Mouse (Mus musculus): ENCODE results near the gene Olfr559. TPM values are rescaled to one million over a fixed set of nuclear protein-coding genes. Genes with fewer than 3 reads are reported as not detected.

Gene Olfr559
- total RNA-seq (2014; rRNA removed) (not detected in 2 replicates), polyA plus RNA-seq (2012; rRNA removed) (not detected in 2 replicates)

DNA sequence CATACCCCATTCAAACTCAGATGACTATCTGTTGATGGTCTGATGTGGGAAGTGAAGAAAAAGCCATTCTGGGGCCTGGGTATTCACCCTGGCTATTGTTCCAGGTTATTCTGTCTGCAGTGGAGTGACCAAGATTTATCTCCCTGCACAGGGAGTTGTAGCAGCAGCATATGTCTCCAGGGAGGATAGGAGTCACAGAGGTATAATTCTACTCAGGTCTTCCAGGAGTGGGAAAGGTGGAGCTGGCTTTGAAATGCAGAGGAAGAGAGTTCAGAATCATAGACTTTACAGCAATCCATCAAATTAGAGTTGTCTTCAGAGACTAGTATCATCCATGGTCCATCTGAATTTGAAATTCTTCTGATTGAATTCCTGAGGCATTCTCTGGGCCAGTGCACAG is at the start of gene Olfr559:
Gene Olfr559 (minus strand): TSS at position 101 of the 400 bp plus-strand sequence.
- H3K36me3 ChIP-seq (ENCODE audit: control insufficient read depth, insufficient read depth, low read length): no peaks in the 10 kb centered on the region
- H3K4me3 ChIP-seq (ENCODE audit: insufficient read depth, low read depth, low read length): no peak within 1 kb of the TSS
- H3K79me2 ChIP-seq (ENCODE audit: control insufficient read depth, insufficient read depth, low read length): no peaks in the 10 kb centered on the region
- H3K27ac ChIP-seq (replicated peaks; ENCODE audit: insufficient read depth, low read depth, low read length): no peak within 1 kb of the TSS
- no peak within 1 kb of the TSS for H3K9ac ChIP-seq (ENCODE audit: low read depth, low read length)
- H3K27me3 ChIP-seq (ENCODE audit: control insufficient read depth, insufficient read depth, low read length): no peaks in the 10 kb centered on the region
- TF ChIP-seq CTCF (IDR thresholded peaks at IDR 0.05; ENCODE audit: low read depth, low read length) (no peak), POLR2A (IDR thresholded peaks at IDR 0.05; ENCODE audit: extremely low read depth, insufficient read depth, low read length) (no peak)
- no peak for DNase-seq (ENCODE audit: extremely low read depth, low read depth, low spot score)
- no peaks in the 10 kb centered on the region for H3K4me1 ChIP-seq (ENCODE audit: control insufficient read depth, insufficient read depth, low read length)

DNA sequence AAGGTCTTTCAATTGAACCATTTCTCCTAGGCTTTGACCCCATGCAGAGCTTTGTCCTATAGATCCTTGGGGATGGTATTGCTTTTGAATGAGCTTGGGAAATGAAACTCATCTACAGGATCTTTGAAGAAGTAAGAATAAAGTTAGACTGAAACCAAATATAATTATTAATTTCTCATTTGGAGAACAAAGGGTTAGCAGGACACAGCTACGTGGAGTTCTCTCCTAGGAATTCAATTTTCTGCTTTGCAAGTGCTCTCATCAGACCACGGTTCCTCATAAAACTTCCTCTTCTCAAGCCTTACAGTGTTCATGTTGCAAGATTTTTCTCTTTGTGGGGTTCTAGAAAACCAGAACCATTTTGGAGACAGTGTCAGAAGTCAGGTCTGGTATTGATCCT is 43.6 kb upstream of the Olfr559 start, which contains the start of gene Olfr561:
Gene Olfr561 (plus strand): TSS at position 301 of the 400 bp plus-strand sequence.
- 77% methylated on average over 2 of the region's 2 CpGs for WGBS
- H3K4me1 ChIP-seq (ENCODE audit: control insufficient read depth, insufficient read depth, low read length): no peaks in the 10 kb centered on the region
- no peak within 1 kb of the TSS for H3K4me3 ChIP-seq (ENCODE audit: insufficient read depth, low read depth, low read length)
- no peaks in the 10 kb centered on the region for H3K36me3 ChIP-seq (ENCODE audit: control insufficient read depth, insufficient read depth, low read length)
- H3K27me3 ChIP-seq (ENCODE audit: control insufficient read depth, insufficient read depth, low read length): no peaks in the 10 kb centered on the region
- no peaks in the 10 kb centered on the region for H3K79me2 ChIP-seq (ENCODE audit: control insufficient read depth, insufficient read depth, low read length)
- peak; percentile 5 for DNase-seq (ENCODE audit: extremely low read depth, low read depth, low spot score)
- H3K27ac ChIP-seq (replicated peaks; ENCODE audit: insufficient read depth, low read depth, low read length): no peak within 1 kb of the TSS
- no peak within 1 kb of the TSS for H3K9ac ChIP-seq (ENCODE audit: low read depth, low read length)
- TF ChIP-seq POLR2A (IDR thresholded peaks at IDR 0.05; ENCODE audit: extremely low read depth, insufficient read depth, low read length) (no peak), CTCF (IDR thresholded peaks at IDR 0.05; ENCODE audit: low read depth, low read length) (no peak)

- DNase-seq (ENCODE audit: extremely low read depth, low read depth, low spot score): no peak
- 84% methylated on average over 4 of the region's 4 CpGs for WGBS
- Histone ChIP-seq H3K9ac (ENCODE audit: low read depth, low read length) (no peak within 1 kb of the TSS), H3K27me3 (ENCODE audit: control insufficient read depth, insufficient read depth, low read length) (no peaks in the 10 kb centered on the region), H3K27ac (replicated peaks; ENCODE audit: insufficient read depth, low read depth, low read length) (no peak within 1 kb of the TSS), H3K4me1 (ENCODE audit: control insufficient read depth, insufficient read depth, low read length) (no peaks in the 10 kb centered on the region), H3K79me2 (ENCODE audit: control insufficient read depth, insufficient read depth, low read length) (no peaks in the 10 kb centered on the region), H3K36me3 (ENCODE audit: control insufficient read depth, insufficient read depth, low read length) (no peaks in the 10 kb centered on the region), H3K4me3 (ENCODE audit: insufficient read depth, low read depth, low read length) (no peak within 1 kb of the TSS)
- TF ChIP-seq POLR2A (IDR thresholded peaks at IDR 0.05; ENCODE audit: extremely low read depth, insufficient read depth, low read length) (no peak), CTCF (IDR thresholded peaks at IDR 0.05; ENCODE audit: low read depth, low read length) (no peak)
These were observed 32.0 kb upstream of the Olfr559 start, which contains the start of the genes Olfr560 and Olfr78 for GRCm38 (mm10) chr7:102759266-102759665. Gene Olfr560 (minus strand): TSS chr7:102759366. Gene Olfr78 (minus strand): TSS chr7:102759471.

- H3K27me3 ChIP-seq (ENCODE audit: control insufficient read depth, insufficient read depth, low read length): no peaks in the 10 kb centered on the region
- DNase-seq (ENCODE audit: extremely low read depth, low read depth, low spot score): no peak
- 6% methylated on average over 1 of the region's 1 CpGs for WGBS
- H3K4me1 ChIP-seq (ENCODE audit: control insufficient read depth, insufficient read depth, low read length): no peaks in the 10 kb centered on the region
- H3K27ac ChIP-seq (replicated peaks; ENCODE audit: insufficient read depth, low read depth, low read length): no peak overlapping the region
- TF ChIP-seq CTCF (IDR thresholded peaks at IDR 0.05; ENCODE audit: low read depth, low read length): no peak
- TF ChIP-seq POLR2A (IDR thresholded peaks at IDR 0.05; ENCODE audit: extremely low read depth, insufficient read depth, low read length): no peak
- no peak overlapping the region for H3K9ac ChIP-seq (ENCODE audit: low read depth, low read length)
- no peak overlapping the region for H3K4me3 ChIP-seq (ENCODE audit: insufficient read depth, low read depth, low read length)
- H3K79me2 ChIP-seq (ENCODE audit: control insufficient read depth, insufficient read depth, low read length): no peaks in the 10 kb centered on the region
- H3K36me3 ChIP-seq (ENCODE audit: control insufficient read depth, insufficient read depth, low read length): no peaks in the 10 kb centered on the region
These were observed 24.8 kb upstream of the Olfr559 start for GRCm38 (mm10) chr7:102752086-102752485.

- WGBS: 49% methylated on average over 2 of the region's 2 CpGs
- H3K4me1 ChIP-seq (ENCODE audit: control insufficient read depth, insufficient read depth, low read length): no peaks in the 10 kb centered on the region
- no peak overlapping the region for H3K9ac ChIP-seq (ENCODE audit: low read depth, low read length)
- H3K27me3 ChIP-seq (ENCODE audit: control insufficient read depth, insufficient read depth, low read length): no peaks in the 10 kb centered on the region
- TF ChIP-seq CTCF (IDR thresholded peaks at IDR 0.05; ENCODE audit: low read depth, low read length) (no peak), POLR2A (IDR thresholded peaks at IDR 0.05; ENCODE audit: extremely low read depth, insufficient read depth, low read length) (no peak)
- H3K4me3 ChIP-seq (ENCODE audit: insufficient read depth, low read depth, low read length): no peak overlapping the region
- no peaks in the 10 kb centered on the region for H3K79me2 ChIP-seq (ENCODE audit: control insufficient read depth, insufficient read depth, low read length)
- H3K36me3 ChIP-seq (ENCODE audit: control insufficient read depth, insufficient read depth, low read length): no peaks in the 10 kb centered on the region
- DNase-seq (ENCODE audit: extremely low read depth, low read depth, low spot score): no peak
- H3K27ac ChIP-seq (replicated peaks; ENCODE audit: insufficient read depth, low read depth, low read length): no peak overlapping the region
These were observed 10.4 kb upstream of the Olfr559 start for GRCm38 (mm10) chr7:102737705-102738104.

- no peak for DNase-seq (ENCODE audit: extremely low read depth, low read depth, low spot score)
- H3K4me1 ChIP-seq (ENCODE audit: control insufficient read depth, insufficient read depth, low read length): no peaks in the 10 kb centered on the region
- H3K79me2 ChIP-seq (ENCODE audit: control insufficient read depth, insufficient read depth, low read length): no peaks in the 10 kb centered on the region
- no peak overlapping the region for H3K9ac ChIP-seq (ENCODE audit: low read depth, low read length)
- no peaks in the 10 kb centered on the region for H3K27me3 ChIP-seq (ENCODE audit: control insufficient read depth, insufficient read depth, low read length)
- H3K36me3 ChIP-seq (ENCODE audit: control insufficient read depth, insufficient read depth, low read length): no peaks in the 10 kb centered on the region
- TF ChIP-seq POLR2A (IDR thresholded peaks at IDR 0.05; ENCODE audit: extremely low read depth, insufficient read depth, low read length) (no peak), CTCF (IDR thresholded peaks at IDR 0.05; ENCODE audit: low read depth, low read length) (no peak)
- H3K27ac ChIP-seq (replicated peaks; ENCODE audit: insufficient read depth, low read depth, low read length): no peak overlapping the region
- WGBS: 68% methylated on average over 1 of the region's 1 CpGs
- H3K4me3 ChIP-seq (ENCODE audit: insufficient read depth, low read depth, low read length): no peak overlapping the region
These were observed 6.5 kb upstream of the Olfr559 start for GRCm38 (mm10) chr7:102733793-102734192.

Measured in liver, adult 2 months (tissue).